Comparison of ENCODE assay signal across 8 mouse cellular contexts in genomic region chr4:40852861-40853564, GRCm38 (mm10). TPM values are rescaled to one million over a fixed set of nuclear protein-coding genes. Genes with fewer than 3 reads are reported as not detected.
DNase-seq lines count a peak whose midpoint lies in the region; ATAC-seq and TF ChIP-seq lines count a peak whose summit lies in the region.

No protein-coding gene starts in this region.

- no peaks in the 10 kb centered on the region for H3K27me3 ChIP-seq in testis, adult 2 months (ENCODE audit: control insufficient read depth, insufficient read depth, low read length)
- no peaks in the 10 kb centered on the region for H3K27me3 ChIP-seq in hindbrain, embryonic 13.5 days
- H3K27me3 ChIP-seq in liver, postnatal 0 days (ENCODE audit: insufficient read depth, low read length) = no peaks in the 10 kb centered on the region
- H3K27me3 ChIP-seq in stomach, embryonic 16.5 days (ENCODE audit: control insufficient read depth, insufficient read depth, low read length) = no peaks in the 10 kb centered on the region

- peak; percentile 44 for DNase-seq in adrenal gland, postnatal 10 days
- DNase-seq in adrenal gland, postnatal 25 days = no peak
- DNase-seq in testis, postnatal 10 days (ENCODE audit: low spot score) = no peak
- no peak for DNase-seq in liver, postnatal 0 days
- no peak for DNase-seq in frontal cortex, adult 2 months (ENCODE audit: extremely low spot score in 1 of 2, low spot score in 1 of 2)

- TF ChIP-seq EP300 in liver, postnatal 0 days (IDR thresholded peaks at IDR 0.05; ENCODE audit: low read depth) = no peak; the same call in 1 of the 2 replicates

- ATAC-seq in hindbrain, embryonic 13.5 days (ENCODE audit: low FRiP score) = no peak; the same call in 1 of the 2 replicates
- ATAC-seq in liver, postnatal 0 days = no peak
- ATAC-seq in stomach, embryonic 16.5 days (ENCODE audit: insufficient read depth, low FRiP score) = no peak

- H3K4me1 ChIP-seq in testis, adult 2 months (ENCODE audit: control insufficient read depth, insufficient read depth, low read length) = peaks cover 14% of the 10 kb centered on the region
- peaks cover 43% of the 10 kb centered on the region for H3K4me1 ChIP-seq in hindbrain, embryonic 13.5 days (replicated peaks)
- H3K4me1 ChIP-seq in liver, postnatal 0 days (ENCODE audit: insufficient read depth) = peaks cover 33% of the 10 kb centered on the region
- H3K4me1 ChIP-seq in stomach, embryonic 16.5 days (ENCODE audit: control insufficient read depth, insufficient read depth, low read length) = peaks cover 28% of the 10 kb centered on the region

- no peaks in the 10 kb centered on the region for H3K36me3 ChIP-seq in testis, adult 2 months (ENCODE audit: control insufficient read depth, insufficient read depth, low read length)
- no peaks in the 10 kb centered on the region for H3K36me3 ChIP-seq in hindbrain, embryonic 13.5 days
- H3K36me3 ChIP-seq in liver, postnatal 0 days (replicated peaks; ENCODE audit: insufficient read depth, low read length) = peaks cover 10% of the 10 kb centered on the region
- H3K36me3 ChIP-seq in stomach, embryonic 16.5 days (ENCODE audit: control insufficient read depth, insufficient read depth, low read length) = no peaks in the 10 kb centered on the region

- no peak for TF ChIP-seq CTCF in testis, adult 2 months (IDR thresholded peaks at IDR 0.05; ENCODE audit: control insufficient read depth, insufficient read depth, insufficient replicate concordance, low read depth, low read length)
- TF ChIP-seq CTCF in liver, postnatal 0 days (IDR thresholded peaks at IDR 0.05; ENCODE audit: low read depth) = no peak

- H3K4me3 ChIP-seq in testis, adult 2 months (ENCODE audit: control insufficient read depth, low read depth, low read length) = peak overlapping the region; percentile 83
- H3K4me3 ChIP-seq in hindbrain, embryonic 13.5 days = peak overlapping the region; percentile 73
- peak overlapping the region; percentile 88 for H3K4me3 ChIP-seq in liver, postnatal 0 days (ENCODE audit: low read depth, low read length)
- peak overlapping the region; percentile 71 for H3K4me3 ChIP-seq in stomach, embryonic 16.5 days (replicated peaks; ENCODE audit: low read length)

- H3K4me2 ChIP-seq in hindbrain, embryonic 13.5 days = peak overlapping the region; percentile 81
- H3K4me2 ChIP-seq in liver, postnatal 0 days (ENCODE audit: low read depth, low read length) = peak overlapping the region; percentile 78
- H3K4me2 ChIP-seq in stomach, embryonic 16.5 days (ENCODE audit: low read depth, low read length) = peak overlapping the region; percentile 83

- peak overlapping the region; percentile 89 for H3K9ac ChIP-seq in hindbrain, embryonic 13.5 days
- peak overlapping the region; percentile 97 for H3K9ac ChIP-seq in liver, postnatal 0 days (replicated peaks)
- H3K9ac ChIP-seq in stomach, embryonic 16.5 days (ENCODE audit: low read length) = peak overlapping the region; percentile 91

- peak overlapping the region; percentile 16 for H3K27ac ChIP-seq in testis, adult 2 months (ENCODE audit: control insufficient read depth, insufficient read depth, low read depth, low read length)
- peak overlapping the region; percentile 90 for H3K27ac ChIP-seq in hindbrain, embryonic 13.5 days
- peak overlapping the region; percentile 98 for H3K27ac ChIP-seq in liver, postnatal 0 days (ENCODE audit: low read depth)
- peak overlapping the region; percentile 93 for H3K27ac ChIP-seq in stomach, embryonic 16.5 days (ENCODE audit: low read length)

- WGBS in hindbrain, embryonic 13.5 days = 1% methylated on average over 19 of the region's 20 CpGs
- WGBS in liver, postnatal 0 days (ENCODE audit: insufficient replicate concordance) = 0% methylated on average over 18 of the region's 20 CpGs
- 1% methylated on average over 20 of the region's 20 CpGs for WGBS in stomach, embryonic 16.5 days

- H3K9me3 ChIP-seq in hindbrain, embryonic 13.5 days = no peaks in the 10 kb centered on the region
- no peaks in the 10 kb centered on the region for H3K9me3 ChIP-seq in liver, postnatal 0 days (ENCODE audit: low read length)
- H3K9me3 ChIP-seq in stomach, embryonic 16.5 days (replicated peaks; ENCODE audit: control insufficient read depth, low read length) = no peaks in the 10 kb centered on the region

- no peak for TF ChIP-seq POLR2A in testis, adult 2 months (IDR thresholded peaks at IDR 0.05; ENCODE audit: control insufficient read depth, low read depth, low read length)

RNA-seq across cellular contexts. Expression of gene B4galt1, which starts 0.8 kb away (rescaled TPM):
- 10 to 100 TPM; 73.7 to 83.0 TPM for total RNA-seq in adrenal gland, postnatal 10 days (2021)
- total RNA-seq in adrenal gland, postnatal 25 days (2021) = 70.1 and 91.5 TPM in 2 replicates
- 9.7 and 10.3 TPM in 2 replicates for polyA plus RNA-seq in testis, adult 2 months (2012; rRNA removed)
- polyA plus RNA-seq in hindbrain, embryonic 13.5 days (2015; fragmentation: Nextera tagmentation; extraction: Ambion mirVana) = 9.0 and 9.6 TPM in 2 replicates
- 26.4 and 30.2 TPM in 2 replicates for polyA plus RNA-seq in liver, postnatal 0 days (2015; fragmentation: Nextera tagmentation; extraction: Ambion mirVana)
- polyA plus RNA-seq in stomach, embryonic 16.5 days (2015; fragmentation: Nextera tagmentation; extraction: Ambion mirVana) = 50.1 and 51.2 TPM in 2 replicates
- 4.7 and 5.2 TPM in 2 replicates for polyA plus RNA-seq in frontal cortex, adult 2 months (2012; rRNA removed)

Comparison
In these comparisons a context has a peak if more than half of its experiments do, and no peak if none do; other contexts are left out.
1. H3K27ac ChIP-seq: peak in every context shown above with its lines; median percentile 98 in liver, postnatal 0 days; 93 in stomach, embryonic 16.5 days; 90 in hindbrain, embryonic 13.5 days; 16 in testis, adult 2 months.